Mouse (Mus musculus) small intestine, adult 2 months (tissue): ENCODE measurements around the gene Ctse.

Source experiments
- CTCF ChIP-seq: fragments of 200-500 bp; IDR thresholded peaks from 2 replicates; pipeline ENCODE4 v1.5.1; 2012; ENCODE audit warnings: low read depth, mild to moderate bottlenecking, control low read depth, inconsistent platforms, low read length, moderate library complexity, mixed read lengths; ENCODE audit not compliant: insufficient replicate concordance, insufficient read length; ENCODE audit errors: extremely low read depth
- POLR2A ChIP-seq: fragments of 200-500 bp; IDR thresholded peaks from 2 replicates; pipeline ENCODE4 v1.6.1; 2012; ENCODE audit warnings: low read depth, mild to moderate bottlenecking, control low read depth, inconsistent platforms, low read length, moderate library complexity

DNA sequence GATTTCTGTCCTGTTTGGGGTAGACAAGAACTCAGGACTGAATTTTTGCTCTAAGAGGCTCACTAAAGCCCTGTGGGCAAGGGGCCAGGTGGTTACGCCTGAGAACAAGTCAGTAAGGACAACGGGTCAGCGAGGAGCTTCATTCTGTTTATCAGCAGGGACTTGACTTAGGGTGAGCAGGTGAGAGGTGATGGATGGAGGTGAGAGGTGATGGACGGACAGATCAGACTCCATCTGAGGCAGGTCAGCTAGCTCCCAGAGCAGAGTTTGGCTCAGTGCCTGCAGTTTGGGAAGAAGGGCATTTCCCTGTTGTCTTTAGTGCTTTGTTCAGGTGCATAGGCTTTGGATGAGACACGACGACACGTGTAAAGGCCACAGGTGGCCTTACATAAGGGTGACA lies 18.8 kb upstream of the Ctse start:
- TF ChIP-seq CTCF (no peak), POLR2A (no peak)
